Mouse (Mus musculus) kidney, adult 2 months (tissue): Measurements from ENCODE around the gene Dynll2.

ENCODE experiments used
- CTCF ChIP-seq: fragments of 200-500 bp; conservative IDR thresholded peaks from 2 replicates; pipeline ENCODE4 v1.5.1; 2011; ENCODE audit warnings: low read depth, mild to moderate bottlenecking, control low read depth, low read length, moderate library complexity, mixed read lengths; ENCODE audit not compliant: insufficient read depth, insufficient read length
- POLR2A ChIP-seq: fragments of 200-500 bp; IDR thresholded peaks from one replicate; pipeline ENCODE4 v1.6.1; 2011; ENCODE audit warnings: low read depth, low read length, control low read depth

DNA sequence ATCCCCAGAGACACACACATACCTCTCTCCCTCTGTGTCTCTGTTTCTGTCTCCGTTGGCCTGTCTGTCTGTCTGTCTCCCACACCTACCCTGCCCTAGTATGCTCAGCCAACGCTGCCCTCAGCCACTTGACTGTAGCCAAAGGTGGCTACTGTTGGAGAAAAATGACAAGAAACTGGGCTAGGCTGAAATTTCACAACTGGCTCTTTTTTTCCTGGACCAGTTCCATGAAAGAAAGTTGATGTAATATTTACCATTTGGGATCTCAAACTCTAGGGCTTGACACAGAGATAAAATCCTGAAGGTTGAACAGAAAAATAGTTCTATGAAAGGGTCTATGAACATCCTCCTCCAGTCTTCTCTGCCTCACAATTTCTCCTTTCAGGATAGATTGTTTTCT, 43.5 kb upstream of the Dynll2 start:
- TF ChIP-seq CTCF (no peak), POLR2A (no peak)
